Comparison of ENCODE assay signal across 20 mouse cellular contexts in genomic region chr12:99773636-99774193, GRCm38 (mm10).
A peak's percentile ranks its signal among the peaks of the same experiment; 100 is the strongest.
DNase-seq lines count a peak whose midpoint lies in the region; ATAC-seq and TF ChIP-seq lines count a peak whose summit lies in the region.
"Had no signal": no experiment of that assay in that cellular context is flagged by ENCODE, and none has a peak within 500 bp of the region (broad histone marks: within the 10 kb centered on the region; RNA-seq: fewer than 3 reads in every experiment).

No protein-coding gene starts in this region.

- TF ChIP-seq POLR2A in CH12.LX (IDR thresholded peaks at IDR 0.05; ENCODE audit: low read depth, low read length): no peak

- H3K9ac ChIP-seq in lung, postnatal 0 days (replicated peaks; ENCODE audit: low read depth): no peak overlapping the region
- no peak overlapping the region for H3K9ac ChIP-seq in CH12.LX (ENCODE audit: insufficient read depth, low read depth)
- no peak overlapping the region for H3K9ac ChIP-seq in liver, postnatal 0 days (replicated peaks)
- H3K9ac ChIP-seq: embryonic facial prominence, embryonic 13.5 days; limb, embryonic 13.5 days; midbrain, embryonic 12.5 days; neural tube, embryonic 12.5 days had no signal

- WGBS in lung, postnatal 0 days: 81% methylated on average over 5 of the region's 5 CpGs
- 52% methylated on average over 5 of the region's 5 CpGs for whole genome bisulfite sequencing in liver, postnatal 0 days (ENCODE audit: insufficient replicate concordance)

- H3K27me3 ChIP-seq in lung, postnatal 0 days (replicated peaks; ENCODE audit: insufficient read depth, low read length): no peaks in the 10 kb centered on the region
- no peaks in the 10 kb centered on the region for H3K27me3 ChIP-seq in CH12.LX (replicated peaks)
- H3K27me3 ChIP-seq in liver, postnatal 0 days (ENCODE audit: insufficient read depth, low read length): no peaks in the 10 kb centered on the region
- H3K27me3 ChIP-seq: embryonic facial prominence, embryonic 13.5 days; limb, embryonic 13.5 days; midbrain, embryonic 12.5 days; neural tube, embryonic 12.5 days had no signal

- DNase-seq in lung, postnatal 36 days: peak; percentile 55
- DNase-seq in lung, postnatal 0 days (ENCODE audit: low spot score): no peak
- peak; percentile 52 to 57 for DNase-seq in B cell, adult 2 months
- peak; percentile 24 for DNase-seq in CH12.LX (ENCODE audit: extremely low read depth)
- DNase-seq in liver, postnatal 0 days: peak; percentile 25
- no peak for DNase-seq in gastrocnemius, postnatal 10 days
- DNase-seq: adrenal gland, postnatal 10 days; cerebellum, postnatal 10 days; gastrocnemius, postnatal 25 days; kidney, adult 2 months; kidney, postnatal 25 days; lung, adult 18-20 months; thymus, postnatal 36 days had no signal

- no peak overlapping the region for H3K4me3 ChIP-seq in lung, postnatal 0 days (ENCODE audit: low read depth, low read length)
- H3K4me3 ChIP-seq in CH12.LX (replicated peaks in 1 of 3; ENCODE audit: low read depth in 2 of 3, low read length in 2 of 3, poor library complexity in 1 of 3): no peak overlapping the region
- no peak overlapping the region for H3K4me3 ChIP-seq in liver, postnatal 0 days (ENCODE audit: low read depth, low read length)
- H3K4me3 ChIP-seq: embryonic facial prominence, embryonic 13.5 days; limb, embryonic 13.5 days; midbrain, embryonic 12.5 days; neural tube, embryonic 12.5 days had no signal

- no peak overlapping the region for H3K27ac ChIP-seq in lung, postnatal 0 days (ENCODE audit: low read length)
- no peak overlapping the region for H3K27ac ChIP-seq in CH12.LX (ENCODE audit: insufficient read depth, low read depth)
- H3K27ac ChIP-seq in liver, postnatal 0 days (ENCODE audit: low read depth): no peak overlapping the region
- H3K27ac ChIP-seq: embryonic facial prominence, embryonic 13.5 days; limb, embryonic 13.5 days; macrophage; midbrain, embryonic 12.5 days; neural tube, embryonic 12.5 days had no signal

- no peak for TF ChIP-seq RAD21 in CH12.LX (IDR thresholded peaks at IDR 0.05; ENCODE audit: low read depth, low read length)

- no peak overlapping the region for H3K4me2 ChIP-seq in lung, postnatal 0 days (replicated peaks; ENCODE audit: low read depth, low read length)
- H3K4me2 ChIP-seq in CH12.LX (ENCODE audit: insufficient read depth, low read depth, poor library complexity, severe bottlenecking): peak overlapping the region; percentile 12
- H3K4me2 ChIP-seq in liver, postnatal 0 days (ENCODE audit: low read depth, low read length): no peak overlapping the region
- H3K4me2 ChIP-seq: embryonic facial prominence, embryonic 13.5 days; limb, embryonic 13.5 days; midbrain, embryonic 12.5 days; neural tube, embryonic 12.5 days had no signal

- H3K36me3 ChIP-seq in lung, postnatal 0 days (ENCODE audit: insufficient read depth, low read length): no peaks in the 10 kb centered on the region
- H3K36me3 ChIP-seq in CH12.LX (replicated peaks in 1 of 2; ENCODE audit: control insufficient read depth in 1 of 2, insufficient read depth in 1 of 2, low read length in 1 of 2): peaks cover 0 to 3% of the 10 kb centered on the region in 2 experiments
- no peaks in the 10 kb centered on the region for H3K36me3 ChIP-seq in liver, postnatal 0 days (replicated peaks; ENCODE audit: insufficient read depth, low read length)
- H3K36me3 ChIP-seq: embryonic facial prominence, embryonic 13.5 days; limb, embryonic 13.5 days; midbrain, embryonic 12.5 days; neural tube, embryonic 12.5 days had no signal

- no peak for TF ChIP-seq CTCF in lung, postnatal 0 days (IDR thresholded peaks at IDR 0.05)
- no peak for TF ChIP-seq CTCF in CH12.LX (conservative IDR thresholded peaks at IDR 0.05 in 1 of 2, IDR thresholded peaks at IDR 0.05 in 1 of 2; ENCODE audit: low read depth in 2 of 2, low read length in 2 of 2)
- no peak for TF ChIP-seq CTCF in liver, postnatal 0 days (IDR thresholded peaks at IDR 0.05; ENCODE audit: low read depth)

- dilution Hi-C loops in CH12.LX (cut with MboI; ENCODE audit: extremely low pct_ligation_motif_present, extremely low pct_unique_long_range_greater_than_20kb, low sequenced_read_pairs): no loop called here

- ATAC-seq in lung, postnatal 0 days: no peak
- no peak for ATAC-seq in liver, postnatal 0 days
- ATAC-seq in megakaryocyte-erythroid progenitor cell, adult 5-6 weeks (replicated peaks; ENCODE audit: low FRiP score, low TSS enrichment, poor library complexity, severe bottlenecking): no peak
- ATAC-seq: forebrain, embryonic 14.5 days had no signal

- no peak for TF ChIP-seq EP300 in lung, postnatal 0 days (IDR thresholded peaks at IDR 0.05)
- no peak for TF ChIP-seq EP300 in CH12.LX (IDR thresholded peaks at IDR 0.05; ENCODE audit: low read length)
- TF ChIP-seq EP300 in liver, postnatal 0 days (IDR thresholded peaks at IDR 0.05; ENCODE audit: low read depth): no peak

- H3K9me3 ChIP-seq in lung, postnatal 0 days (ENCODE audit: low read length): no peaks in the 10 kb centered on the region
- no peaks in the 10 kb centered on the region for H3K9me3 ChIP-seq in CH12.LX (replicated peaks; ENCODE audit: low read length)
- H3K9me3 ChIP-seq in liver, postnatal 0 days (ENCODE audit: low read length): no peaks in the 10 kb centered on the region
- H3K9me3 ChIP-seq: embryonic facial prominence, embryonic 13.5 days; limb, embryonic 13.5 days; midbrain, embryonic 12.5 days; neural tube, embryonic 12.5 days had no signal

- no peaks in the 10 kb centered on the region for H3K79me2 ChIP-seq in CH12.LX (replicated peaks; ENCODE audit: control insufficient read depth, extremely low read depth, insufficient read depth, poor library complexity, severe bottlenecking)

- H3K4me1 ChIP-seq in lung, postnatal 0 days (ENCODE audit: insufficient read depth, low read depth, low read length): no peaks in the 10 kb centered on the region
- peaks cover 6 to 18% of the 10 kb centered on the region in 2 experiments for H3K4me1 ChIP-seq in CH12.LX (ENCODE audit: control insufficient read depth in 1 of 2, insufficient read depth in 2 of 2)
- H3K4me1 ChIP-seq in liver, postnatal 0 days (ENCODE audit: insufficient read depth): no peaks in the 10 kb centered on the region
- H3K4me1 ChIP-seq: neural tube, embryonic 12.5 days had no signal

- in situ Hi-C loops in CH12.LX (cut with MboI; ENCODE audit: low pct_ligation_motif_present, low pct_unique_long_range_greater_than_20kb, low sequenced_read_pairs): no loop called here

TF ChIP-seq in CH12.LX, 34 proteins besides CTCF, POLR2A, EP300 and RAD21:
- TF ChIP-seq PAX5 (IDR thresholded peaks at IDR 0.05; ENCODE audit: low read length) (peak; percentile 98), USF1 (IDR thresholded peaks at IDR 0.05; ENCODE audit: low read depth, low read length) (no peak)
TF ChIP-seq in CH12.LX: peak in this region for 1.

Comparison
In these comparisons a context has a peak if more than half of its experiments do, and no peak if none do; other contexts are left out.
1. DNase-seq: peak in lung, postnatal 36 days (single experiment), B cell, adult 2 months (2 of 2), CH12.LX (single experiment) and liver, postnatal 0 days (single experiment); none in lung, postnatal 0 days (single experiment) and gastrocnemius, postnatal 10 days (single experiment).